Mouse (Mus musculus) gonadal fat pad, adult 2 months (tissue): Measurements from ENCODE around the gene Slc6a21. TPM values are rescaled to one million over a fixed set of nuclear protein-coding genes. Genes with fewer than 3 reads are reported as not detected.

Source experiments
- DNase-seq: peaks from one replicate; pipeline ENCODE4 v3.0.0-alpha.2; 2012; ENCODE audit warnings: low read depth
- polyA plus RNA-seq: library from polyadenylated mRNA; depleted of rRNA; stranded (reverse); fragments of >200 nt; gene quantifications from 2 replicates; pipeline ENCODE4 v1.2.3, GENCODE M21; 2012; rRNA removed

The Slc6a21 gene
- 1.1 and 2.3 TPM in 2 replicates for polyA plus RNA-seq

- no peak for DNase-seq
These were observed at the start of gene Slc6a21 for GRCm38 (mm10) chr7:45277136-45277760. Gene Slc6a21 (plus strand): TSS chr7:45277513.

- DNase-seq = no peak
These were observed 48.8 kb upstream of the Slc6a21 start for GRCm38 (mm10) chr7:45228548-45228947.

DNA sequence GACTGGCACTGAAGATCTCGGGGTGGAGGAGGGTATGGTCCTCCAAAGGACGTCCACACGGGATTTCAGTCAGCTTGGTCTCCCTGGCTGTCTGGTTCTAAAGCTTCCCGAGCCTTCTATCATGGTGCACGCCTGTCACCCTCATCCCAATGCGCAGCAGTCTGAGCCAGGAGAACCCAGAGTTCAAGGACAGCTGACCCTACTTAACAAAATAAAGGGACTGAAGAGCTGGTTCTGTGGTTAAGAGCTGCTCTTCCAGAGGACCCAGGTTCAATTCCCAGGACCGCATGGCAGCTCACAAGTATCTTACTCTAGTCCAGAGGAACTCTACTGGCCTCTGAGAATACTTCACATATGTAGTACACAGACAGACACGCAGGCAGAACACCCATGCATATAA is 48.3 kb upstream of the Slc6a21 start:
- no peak for DNase-seq

GRCm38 (mm10) chr7:45229459-45230203 is 47.7 kb upstream of the Slc6a21 start:
- DNase-seq = no peak

GRCm38 (mm10) chr7:45231192-45231591 is 46.1 kb upstream of the Slc6a21 start:
- no peak for DNase-seq

DNA sequence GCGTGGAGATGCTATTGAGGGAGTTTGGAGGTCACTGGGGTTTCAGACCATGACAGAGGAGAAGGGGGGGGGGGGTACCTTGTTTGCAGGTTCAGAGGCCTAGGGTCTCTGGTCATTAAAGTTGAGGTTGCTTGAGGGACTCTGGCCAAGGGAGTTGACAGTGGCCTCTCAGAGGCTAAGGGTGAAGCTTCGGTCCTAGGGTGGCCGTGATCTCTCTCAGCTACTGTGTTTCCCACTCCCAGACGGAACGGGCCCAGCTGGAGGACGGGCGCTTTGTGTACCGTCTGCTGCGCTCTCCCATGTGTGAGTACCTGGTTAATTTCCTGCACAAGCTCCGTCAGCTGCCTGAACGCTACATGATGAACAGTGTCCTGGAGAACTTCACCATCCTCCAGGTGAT is 45.4 kb upstream of the Slc6a21 start:
- no peak for DNase-seq

DNA sequence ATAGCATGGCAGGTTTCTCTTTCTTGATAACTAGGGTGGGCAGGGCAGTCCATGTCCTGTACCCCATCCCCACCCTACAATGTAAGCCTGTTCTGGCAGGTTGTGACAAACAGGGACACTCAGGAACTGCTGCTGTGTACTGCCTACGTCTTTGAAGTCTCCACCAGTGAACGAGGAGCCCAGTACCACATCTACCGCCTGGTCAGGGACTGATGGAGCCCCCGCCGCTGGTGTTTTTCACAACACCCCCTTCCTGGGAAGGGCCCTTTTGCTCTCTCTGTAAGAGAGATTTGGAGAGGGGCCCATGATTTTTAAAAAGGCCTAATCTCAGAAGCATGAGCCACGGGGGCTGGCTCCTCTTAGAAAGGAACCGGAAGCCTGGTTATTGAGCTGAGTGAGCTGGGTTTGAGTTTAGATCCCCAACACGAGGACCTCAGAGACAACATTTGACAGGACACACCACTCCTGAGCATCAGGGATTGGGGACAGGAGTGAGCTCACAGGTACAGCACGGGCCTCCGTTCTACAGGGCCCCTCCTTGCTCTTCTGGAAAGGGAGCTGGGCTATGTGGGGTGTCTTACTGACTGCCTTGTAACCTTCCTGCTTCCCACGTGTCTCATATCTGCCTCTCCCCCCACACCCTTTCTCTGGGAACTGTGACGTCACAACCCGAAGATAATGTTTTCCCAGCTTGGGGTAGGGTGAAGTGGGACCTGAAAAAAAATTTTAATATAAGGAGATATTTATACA is 44.4 kb upstream of the Slc6a21 start:
- no peak for DNase-seq

DNA sequence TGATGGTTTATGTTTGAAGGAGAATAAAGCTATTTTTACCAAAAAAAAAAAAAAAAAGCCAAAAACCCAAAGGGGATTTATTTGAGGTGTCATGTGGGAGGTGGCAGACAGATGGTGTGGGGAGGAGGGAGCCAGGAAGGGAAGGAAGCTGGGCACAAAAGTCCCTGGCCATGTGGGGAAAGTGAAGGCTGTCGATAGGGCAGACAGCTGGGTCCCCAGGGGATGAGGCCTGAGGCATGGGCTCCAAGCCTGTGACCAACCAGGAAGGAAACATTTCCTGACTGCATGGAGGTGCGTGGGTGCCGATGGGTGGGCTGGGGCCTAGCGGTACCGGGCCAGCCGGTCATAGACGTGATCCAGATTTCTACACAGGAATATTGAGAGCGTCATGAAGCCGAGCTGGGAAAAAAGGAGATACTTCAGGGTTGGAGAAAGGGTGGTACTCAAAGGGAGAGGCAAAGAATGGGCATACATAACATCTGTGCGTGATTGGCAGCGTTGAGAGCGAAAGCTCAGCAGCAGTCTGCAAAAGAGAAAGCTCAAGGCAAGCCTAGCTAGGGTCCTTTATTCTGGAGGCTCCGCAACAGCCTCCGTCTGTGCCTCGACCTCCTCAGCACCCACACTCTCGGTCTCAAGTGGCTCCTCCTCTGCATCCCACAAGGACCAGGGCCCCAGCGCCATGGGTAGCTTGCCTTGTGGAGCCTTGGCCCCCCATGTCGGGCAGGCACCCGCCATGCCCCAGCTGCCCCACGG is 43.6 kb upstream of the Slc6a21 start:
- DNase-seq = no peak

DNA sequence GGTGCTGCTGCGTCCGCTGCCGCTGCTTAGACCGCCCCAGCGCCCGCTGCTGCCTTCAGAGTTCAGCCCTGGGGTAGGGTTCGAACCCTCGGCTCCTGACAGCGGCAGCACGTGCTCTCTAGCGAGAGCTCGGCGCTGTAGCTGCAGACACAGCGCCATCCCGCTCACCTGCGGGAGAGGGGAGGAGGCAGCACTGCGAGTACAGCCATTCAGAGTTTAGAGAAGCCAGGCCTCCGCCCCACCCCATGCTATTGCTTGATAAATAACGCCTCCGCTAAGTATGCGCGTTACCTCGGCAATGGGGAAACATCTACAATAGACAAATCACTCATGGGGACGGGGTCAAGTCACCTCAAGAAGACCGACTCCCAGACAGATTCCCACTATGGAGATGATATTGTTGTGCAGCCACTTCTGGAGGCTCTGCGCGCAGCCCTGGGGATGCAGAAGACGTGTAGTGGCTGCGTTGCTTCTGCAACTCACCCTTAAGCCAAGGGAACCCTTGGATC is 42.9 kb upstream of the Slc6a21 start:
- DNase-seq = no peak

- no peak for DNase-seq
These were observed 42.3 kb upstream of the Slc6a21 start for GRCm38 (mm10) chr7:45234922-45235571.

DNA sequence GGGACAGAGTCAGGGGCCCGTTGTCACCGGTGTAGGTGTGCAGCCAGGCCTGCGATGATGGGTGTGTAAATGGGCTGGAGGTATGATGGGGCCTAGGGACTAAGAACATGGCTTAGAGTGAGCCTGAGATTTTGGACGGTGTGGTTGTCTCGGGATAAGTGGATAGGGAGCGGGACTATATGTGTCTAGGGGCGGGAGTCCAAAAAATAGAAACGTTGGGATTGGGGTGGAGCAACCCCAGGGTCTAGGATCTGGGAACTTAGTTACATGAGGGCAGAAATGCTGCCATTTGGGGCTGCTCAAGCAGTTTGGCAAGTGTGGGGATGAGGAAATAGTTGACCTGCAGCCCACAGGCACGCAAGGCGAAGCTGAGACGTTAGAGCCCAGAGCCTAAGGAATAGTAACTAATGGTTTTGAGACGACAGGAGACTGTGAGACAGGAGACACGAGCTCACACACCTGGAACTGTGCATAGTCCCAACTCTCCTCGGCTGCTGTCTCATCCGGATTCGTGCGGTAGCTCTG is 41.6 kb upstream of the Slc6a21 start:
- no peak for DNase-seq

GRCm38 (mm10) chr7:45237747-45238699 is 39.3 kb upstream of the Slc6a21 start:
- no peak for DNase-seq

GRCm38 (mm10) chr7:45238723-45239496 is 38.4 kb upstream of the Slc6a21 start, which contains the start of gene Cd37:
Gene Cd37 (minus strand): TSS chr7:45239115.
- DNase-seq = no peak

DNA sequence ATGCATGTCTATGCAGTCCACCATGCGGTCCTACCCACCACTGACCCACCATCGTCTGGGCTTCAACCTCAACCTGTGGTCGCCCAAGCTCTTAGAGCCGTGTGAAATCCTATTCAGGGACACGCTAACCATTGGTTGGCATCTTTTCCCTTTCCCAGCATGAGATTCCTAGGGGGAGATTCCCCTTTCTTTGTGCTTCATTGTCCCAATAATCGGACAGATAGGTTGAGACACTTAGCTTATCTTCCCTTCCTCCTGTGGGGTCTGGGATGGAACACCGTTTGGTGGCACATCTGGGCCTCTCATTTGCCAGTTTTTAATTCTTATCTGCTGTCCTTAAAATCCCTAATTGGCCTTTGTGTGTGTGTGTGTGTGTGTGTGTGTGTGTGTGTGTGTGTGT is 37.2 kb upstream of the Slc6a21 start:
- no peak for DNase-seq

GRCm38 (mm10) chr7:45240633-45241388 is 36.5 kb upstream of the Slc6a21 start, which contains the start of gene Slc6a16:
Gene Slc6a16 (plus strand): TSS chr7:45241085.
- no peak for DNase-seq

DNA sequence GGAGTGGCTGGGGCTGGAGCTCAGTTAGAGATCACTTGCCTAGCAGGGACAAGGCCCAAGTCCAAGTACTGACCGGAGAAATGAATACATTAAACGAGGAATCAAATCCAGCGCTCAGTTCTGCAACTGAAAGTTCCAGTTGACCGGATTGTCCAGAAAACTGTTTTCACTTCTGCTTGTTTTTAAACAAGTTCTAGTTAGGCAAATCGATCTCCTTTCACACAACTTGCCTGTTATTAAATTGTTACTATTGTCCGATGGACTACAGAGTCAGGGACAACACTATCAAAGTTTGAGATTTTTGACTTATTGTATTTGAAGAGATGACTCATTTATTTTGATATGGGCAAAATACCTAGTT is 35.9 kb upstream of the Slc6a21 start:
- DNase-seq = no peak

- DNase-seq = no peak
These were observed 29.6 kb upstream of the Slc6a21 start for GRCm38 (mm10) chr7:45247666-45248065.

- DNase-seq = no peak
These were observed 23.5 kb upstream of the Slc6a21 start for GRCm38 (mm10) chr7:45253806-45254205.
